Mouse (Mus musculus) ovary, postnatal 10 days (tissue): Measurements from ENCODE around the gene Tcf7l2.
A peak's percentile ranks its signal among the peaks of the same experiment; 100 is the strongest.

Source experiments
- DNase-seq: peaks from one replicate; pipeline ENCODE4 v3.0.0; 2022; ENCODE audit warnings: low spot score

Gene Tcf7l2

GRCm38 (mm10) chr19:55862559-55862958, 120.9 kb downstream of the Tcf7l2 start:
- DNase-seq: no peak

GRCm38 (mm10) chr19:55865049-55865448, 123.4 kb downstream of the Tcf7l2 start:
- DNase-seq: no peak

- no peak for DNase-seq
These were observed 124.4 kb downstream of the Tcf7l2 start for GRCm38 (mm10) chr19:55865774-55866578.

- no peak for DNase-seq
These were observed 125.6 kb downstream of the Tcf7l2 start for GRCm38 (mm10) chr19:55867255-55867654.

GRCm38 (mm10) chr19:55867905-55868304, 126.3 kb downstream of the Tcf7l2 start:
- DNase-seq: no peak

- no peak for DNase-seq
These were observed 127.0 kb downstream of the Tcf7l2 start for GRCm38 (mm10) chr19:55868597-55868996.

- no peak for DNase-seq
These were observed 129.2 kb downstream of the Tcf7l2 start for GRCm38 (mm10) chr19:55870825-55871224.

GRCm38 (mm10) chr19:55871496-55871895, 129.9 kb downstream of the Tcf7l2 start:
- no peak for DNase-seq

GRCm38 (mm10) chr19:55873221-55873620, 131.6 kb downstream of the Tcf7l2 start:
- no peak for DNase-seq

- no peak for DNase-seq
These were observed 134.9 kb downstream of the Tcf7l2 start for GRCm38 (mm10) chr19:55876501-55876900.

- no peak for DNase-seq
These were observed 135.8 kb downstream of the Tcf7l2 start for GRCm38 (mm10) chr19:55877404-55877915.

GRCm38 (mm10) chr19:55880664-55881359, 139.2 kb downstream of the Tcf7l2 start:
- no peak for DNase-seq

- DNase-seq: no peak
These were observed 144.9 kb downstream of the Tcf7l2 start for GRCm38 (mm10) chr19:55886536-55886935.

- no peak for DNase-seq
These were observed 150.1 kb downstream of the Tcf7l2 start for GRCm38 (mm10) chr19:55891692-55892183.

- no peak for DNase-seq
These were observed 151.9 kb downstream of the Tcf7l2 start for GRCm38 (mm10) chr19:55893557-55893956.

GRCm38 (mm10) chr19:55894396-55894795, 152.8 kb downstream of the Tcf7l2 start:
- no peak for DNase-seq

- peak; percentile 47 for DNase-seq
These were observed 153.7 kb downstream of the Tcf7l2 start for GRCm38 (mm10) chr19:55895317-55895716.

GRCm38 (mm10) chr19:55895807-55896420, 154.3 kb downstream of the Tcf7l2 start:
- no peak for DNase-seq

- no peak for DNase-seq
These were observed 155.0 kb downstream of the Tcf7l2 start for GRCm38 (mm10) chr19:55896629-55897028.

GRCm38 (mm10) chr19:55902573-55903385, 161.2 kb downstream of the Tcf7l2 start:
- no peak for DNase-seq

GRCm38 (mm10) chr19:55909039-55909438, 167.4 kb downstream of the Tcf7l2 start:
- DNase-seq: no peak

GRCm38 (mm10) chr19:55911941-55912340, 170.3 kb downstream of the Tcf7l2 start:
- DNase-seq: no peak
